Mouse (Mus musculus): Measurements from ENCODE around the gene Lrp1. TPM values are rescaled to one million over a fixed set of nuclear protein-coding genes. Genes with fewer than 3 reads are reported as not detected.

Lrp1 gene
- total RNA-seq, 2 experiments from 2014 or later = 68.8 to 73.0 TPM

- no peak for DNase-seq
Measured at GRCm38 (mm10) chr10:127546505-127546904, 74.4 kb downstream of the Lrp1 start.

- no peak for DNase-seq
Measured at GRCm38 (mm10) chr10:127544375-127544774, 76.6 kb downstream of the Lrp1 start.

- no peak for DNase-seq
Measured at GRCm38 (mm10) chr10:127543916-127544315, 77.0 kb downstream of the Lrp1 start.

GRCm38 (mm10) chr10:127542720-127543119 is 78.2 kb downstream of the Lrp1 start:
- no peak for DNase-seq

- peak; percentile 42 for DNase-seq
Measured at GRCm38 (mm10) chr10:127542084-127542483, 78.9 kb downstream of the Lrp1 start.

- DNase-seq = no peak
Measured at GRCm38 (mm10) chr10:127541510-127541909, 79.4 kb downstream of the Lrp1 start.

- DNase-seq = peak; percentile 89
Measured at GRCm38 (mm10) chr10:127537854-127538583, 82.9 kb downstream of the Lrp1 start.

- DNase-seq = peak; percentile 54
Measured at GRCm38 (mm10) chr10:127536586-127537314, 84.2 kb downstream of the Lrp1 start.

GRCm38 (mm10) chr10:127534929-127535384 is 86.0 kb downstream of the Lrp1 start:
- no peak for DNase-seq

GRCm38 (mm10) chr10:127534036-127534928 is 86.7 kb downstream of the Lrp1 start, which contains the start of gene Nxph4:
Gene Nxph4, minus strand, starts transcription at chr10:127534559.
- DNase-seq = peak; percentile 32

GRCm38 (mm10) chr10:127531548-127531947 is 89.4 kb downstream of the Lrp1 start:
- no peak for DNase-seq

- DNase-seq = no peak
Measured at GRCm38 (mm10) chr10:127530945-127531344, 90.0 kb downstream of the Lrp1 start.

- no peak for DNase-seq
Measured at GRCm38 (mm10) chr10:127527481-127527880, 93.5 kb downstream of the Lrp1 start.

GRCm38 (mm10) chr10:127526681-127527080 is 94.3 kb downstream of the Lrp1 start:
- peak; percentile 72 for DNase-seq

GRCm38 (mm10) chr10:127526048-127526447 is 94.9 kb downstream of the Lrp1 start:
- DNase-seq = no peak

GRCm38 (mm10) chr10:127524646-127525255 is 96.2 kb downstream of the Lrp1 start:
- DNase-seq = no peak

GRCm38 (mm10) chr10:127522088-127522581 is 98.8 kb downstream of the Lrp1 start, which contains the start of gene Shmt2:
Gene Shmt2, minus strand, starts transcription at chr10:127522444.
- peak; percentile 88 for DNase-seq

GRCm38 (mm10) chr10:127521611-127522080 is 99.3 kb downstream of the Lrp1 start:
- DNase-seq = no peak

GRCm38 (mm10) chr10:127520714-127521357 is 100.1 kb downstream of the Lrp1 start:
- no peak for DNase-seq

GRCm38 (mm10) chr10:127519903-127520713 is 100.8 kb downstream of the Lrp1 start:
- no peak for DNase-seq

All from heart, postnatal 4 days (tissue).